Mouse (Mus musculus): Measurements from ENCODE around the gene Ppm1l.

- TF ChIP-seq POLR2A (IDR thresholded peaks at IDR 0.05; ENCODE audit: insufficient read depth, low read depth, low read length) (no peak), CTCF (IDR thresholded peaks at IDR 0.05) (no peak), EP300 (IDR thresholded peaks at IDR 0.05; ENCODE audit: insufficient read depth, low read depth, low read length) (no peak)
Observed at GRCm38 (mm10) chr3:69340971-69341370, 24.3 kb downstream of the Ppm1l start.

All from heart, adult 2 months (tissue).